Mouse (Mus musculus) cerebral cortex, adult 2 months (tissue): ENCODE results near the gene Map2k4.

Experiments used
- WGBS: fragments of 180-500 bp; shearing (Covaris S2); methylation state at CpG from one replicate; pipeline ENCODE4 v1.1.7; 2018; 5-methylcytosine and 5-hydroxymethylcytosine counted together

Gene Map2k4

DNA sequence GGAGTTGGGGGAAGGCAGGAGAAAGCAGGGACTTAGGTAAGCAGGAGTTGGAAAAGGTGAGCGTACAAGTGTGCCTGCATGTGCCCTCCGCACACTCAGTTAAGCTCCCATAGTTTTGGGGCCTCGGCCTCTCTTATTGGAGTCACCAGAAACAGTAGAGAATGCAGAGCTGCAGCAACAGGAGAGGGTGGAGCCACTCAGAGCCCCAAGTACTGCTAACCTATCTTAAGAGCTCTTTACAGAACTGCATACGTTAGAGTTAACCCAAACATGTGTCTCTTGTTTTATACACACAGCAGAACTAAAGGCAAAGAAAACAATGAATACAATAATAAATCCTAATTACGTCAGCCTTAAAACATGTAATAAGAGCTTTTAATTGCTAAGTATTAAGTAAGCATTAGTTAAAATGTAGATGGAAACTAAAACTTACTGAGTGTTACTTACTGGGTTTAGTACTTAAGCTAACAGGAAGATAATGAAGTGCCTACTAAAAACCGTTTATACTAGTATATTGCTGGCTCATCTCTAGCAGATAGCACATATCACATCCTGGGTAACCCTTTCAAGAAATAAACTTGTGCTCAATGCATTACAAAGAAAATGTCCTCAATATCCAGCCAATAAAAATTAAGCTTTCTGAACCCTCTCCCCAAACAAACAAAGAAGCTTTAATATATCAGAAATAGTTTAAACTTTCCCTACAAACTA lies 14.0 kb downstream of the Map2k4 start:
- WGBS: 69% methylated on average over 6 of the region's 6 CpGs

DNA sequence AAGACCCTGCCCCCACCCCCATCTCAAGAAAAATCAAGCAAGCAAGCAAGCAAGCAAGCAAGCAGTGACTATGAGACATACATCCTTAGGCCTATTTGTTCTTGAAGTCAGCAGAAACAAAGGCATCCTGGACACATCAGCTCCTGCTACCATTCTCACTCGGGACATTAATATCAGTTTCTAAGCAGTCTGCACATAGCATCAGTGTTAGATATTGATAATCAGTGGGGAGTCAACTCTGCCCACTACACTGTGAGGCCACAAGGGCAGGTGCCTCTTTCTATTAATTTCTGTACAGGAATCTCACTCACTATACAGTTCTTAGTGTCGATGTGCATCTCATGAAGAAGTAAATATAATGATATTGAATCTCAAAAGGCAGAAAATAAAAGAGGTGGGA lies 14.6 kb downstream of the Map2k4 start:
- WGBS: 86% methylated on average over 2 of the region's 2 CpGs

DNA sequence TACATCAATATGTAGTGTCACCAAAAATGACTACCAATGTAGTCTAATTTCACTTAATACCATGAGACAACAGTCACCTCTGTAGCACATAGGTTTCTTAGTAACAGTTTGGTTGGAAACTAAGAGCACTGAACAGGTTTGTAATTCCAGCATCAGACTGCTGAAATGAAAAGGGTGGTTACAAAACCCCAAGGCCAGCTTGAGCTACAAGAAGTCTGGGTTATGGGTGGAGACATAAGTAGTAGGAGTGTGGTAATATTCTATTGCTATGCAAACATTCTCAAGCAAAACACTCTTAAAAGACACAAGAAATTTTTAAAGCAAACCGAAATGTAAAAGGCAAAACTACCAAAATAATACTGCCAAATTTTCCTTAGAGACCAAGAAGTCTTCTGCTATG lies 16.6 kb downstream of the Map2k4 start:
- 61% methylated on average over 1 of the region's 1 CpGs for WGBS

DNA sequence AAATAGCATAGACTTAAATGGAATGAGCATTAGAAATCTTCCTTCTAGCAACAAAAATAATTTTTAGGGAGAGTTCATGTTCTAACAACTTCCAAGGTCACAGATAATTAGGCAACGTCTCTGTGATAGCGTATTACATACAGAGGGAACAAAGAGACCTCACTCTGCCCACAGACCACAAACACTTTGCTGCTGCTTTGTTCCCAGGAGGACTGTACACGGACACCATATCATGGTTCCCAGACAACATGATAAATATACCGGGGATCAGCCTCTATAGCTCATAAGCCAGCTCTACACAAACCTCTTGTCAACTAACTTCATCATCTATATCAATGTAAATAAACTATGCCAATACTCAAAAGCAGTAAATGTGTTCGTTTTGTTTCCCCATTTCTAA lies 18.1 kb downstream of the Map2k4 start:
- WGBS: 76% methylated on average over 5 of the region's 5 CpGs

DNA sequence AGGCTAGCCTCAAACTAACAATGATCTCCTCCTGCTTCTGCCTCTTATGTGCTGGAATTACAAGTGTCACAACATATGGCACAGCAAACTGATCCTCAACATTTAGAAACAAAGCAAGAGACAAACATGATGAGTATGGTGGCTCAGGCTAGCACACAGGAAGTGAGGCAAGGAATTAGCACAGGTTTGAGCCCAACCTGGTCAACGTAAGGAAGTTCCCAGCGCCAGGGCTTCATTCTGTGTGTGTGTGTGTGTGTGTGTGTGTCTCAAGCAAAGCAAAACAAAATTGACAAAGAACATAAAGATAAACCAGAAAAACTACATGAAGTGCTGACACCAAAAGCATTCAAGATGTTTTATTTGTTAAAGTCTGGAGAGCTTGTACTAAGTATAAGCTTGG lies 27.2 kb downstream of the Map2k4 start:
- WGBS: 81% methylated on average over 2 of the region's 2 CpGs

DNA sequence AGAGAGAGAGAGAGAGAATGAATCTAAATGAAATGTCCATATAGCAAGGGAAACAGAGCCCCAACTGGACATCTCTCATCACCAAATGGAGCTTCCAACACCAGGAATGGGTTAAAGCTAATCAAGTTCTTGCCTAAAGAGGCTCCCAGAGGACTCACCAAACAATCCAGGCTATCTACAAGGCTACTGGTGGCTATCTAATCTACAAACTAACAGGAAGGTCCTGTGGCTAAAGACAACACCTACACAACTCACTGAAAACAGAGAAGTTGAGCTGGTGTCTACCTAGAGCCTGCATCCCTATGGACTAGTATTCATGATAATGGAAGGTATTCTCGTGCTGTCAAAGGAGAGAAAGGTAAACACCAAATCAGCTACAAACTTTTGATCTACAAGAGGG lies 28.7 kb downstream of the Map2k4 start:
- WGBS: 93% methylated on average over 1 of the region's 1 CpGs

DNA sequence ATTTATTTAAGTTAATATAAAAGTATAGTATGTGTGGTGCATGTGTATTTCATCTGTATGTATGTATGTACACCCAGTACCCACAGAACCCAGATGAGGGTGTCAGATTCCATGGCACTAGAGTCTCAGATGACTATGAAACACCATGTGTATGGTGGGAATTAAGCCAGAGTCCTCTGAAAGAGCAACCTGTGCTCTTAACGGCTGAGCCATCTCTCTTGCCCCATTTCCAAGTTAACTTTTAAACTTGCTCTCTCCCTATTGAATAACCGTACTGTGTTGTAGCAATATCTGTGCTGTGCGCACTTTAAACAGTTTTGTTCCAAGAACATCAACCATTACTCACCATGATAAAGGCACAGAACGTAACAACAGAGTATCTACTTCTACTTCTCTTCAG lies 33.9 kb downstream of the Map2k4 start:
- 63% methylated on average over 4 of the region's 4 CpGs for WGBS

DNA sequence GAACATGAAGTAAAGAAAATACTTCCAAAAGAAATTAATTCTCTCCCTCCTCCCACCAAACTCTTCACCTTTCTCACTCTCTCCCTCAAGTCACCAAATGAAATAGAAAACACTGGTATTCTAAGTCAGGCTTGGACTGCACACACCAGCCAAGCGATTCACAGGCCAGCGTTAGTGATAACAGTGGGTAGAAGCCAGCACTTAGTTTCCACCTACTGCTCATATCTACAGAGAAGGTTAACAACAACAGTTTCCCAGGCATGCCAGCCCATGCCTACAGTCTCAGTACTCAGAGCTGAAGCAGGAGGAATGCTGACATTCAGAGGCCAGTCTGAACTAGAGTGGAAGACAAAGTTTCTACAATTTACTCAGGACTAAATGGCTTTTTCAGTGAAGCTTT lies 34.5 kb downstream of the Map2k4 start:
- 56% methylated on average over 2 of the region's 2 CpGs for WGBS

DNA sequence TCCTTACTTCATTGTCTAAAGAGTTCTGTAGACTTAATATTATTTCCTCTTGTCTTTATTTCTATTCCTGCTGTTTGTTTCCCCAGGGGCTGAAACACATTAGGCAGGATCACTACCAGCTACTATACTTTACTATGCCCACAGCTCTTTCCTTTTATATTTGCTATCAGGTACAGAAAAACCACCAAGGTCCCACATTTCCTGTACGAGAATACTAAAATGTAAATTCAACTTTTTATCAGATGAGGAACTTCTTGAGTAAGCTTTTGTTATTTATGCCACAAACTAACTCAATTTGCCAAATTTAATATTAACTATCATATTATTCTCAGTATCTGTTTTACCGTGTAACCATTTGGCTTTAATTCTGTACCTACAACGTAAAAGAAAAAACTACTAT lies 37.6 kb downstream of the Map2k4 start:
- 89% methylated on average over 3 of the region's 3 CpGs for WGBS

DNA sequence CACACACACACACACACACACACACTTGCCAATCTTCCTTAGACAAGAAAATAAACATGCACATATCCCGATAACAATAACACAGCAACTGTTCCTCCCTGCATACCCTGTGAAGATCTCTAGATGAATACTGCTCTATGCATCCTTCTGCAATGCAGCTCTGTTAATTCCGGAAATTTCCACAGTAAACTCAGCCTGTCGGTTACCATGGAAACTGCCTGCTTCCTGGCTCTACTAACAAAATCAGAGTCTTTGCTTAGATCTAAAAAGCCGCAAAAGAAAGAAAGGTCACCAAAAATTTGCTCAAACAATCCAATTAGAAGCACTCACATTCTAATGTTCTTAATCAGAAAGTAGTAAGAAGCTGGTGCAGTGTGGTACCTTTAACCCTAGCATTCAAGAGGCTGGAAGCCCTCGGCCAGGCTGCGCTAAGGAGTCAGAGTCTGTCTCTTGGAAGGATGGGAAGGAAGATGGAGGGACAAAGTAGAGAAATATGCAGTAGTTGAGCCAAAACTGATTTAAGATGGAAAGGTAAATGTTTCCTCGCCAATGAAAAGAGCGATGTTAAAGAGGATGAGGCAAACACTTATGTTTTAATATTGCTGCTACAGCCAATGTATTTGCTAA lies 42.3 kb downstream of the Map2k4 start:
- 24% methylated on average over 8 of the region's 8 CpGs for WGBS

DNA sequence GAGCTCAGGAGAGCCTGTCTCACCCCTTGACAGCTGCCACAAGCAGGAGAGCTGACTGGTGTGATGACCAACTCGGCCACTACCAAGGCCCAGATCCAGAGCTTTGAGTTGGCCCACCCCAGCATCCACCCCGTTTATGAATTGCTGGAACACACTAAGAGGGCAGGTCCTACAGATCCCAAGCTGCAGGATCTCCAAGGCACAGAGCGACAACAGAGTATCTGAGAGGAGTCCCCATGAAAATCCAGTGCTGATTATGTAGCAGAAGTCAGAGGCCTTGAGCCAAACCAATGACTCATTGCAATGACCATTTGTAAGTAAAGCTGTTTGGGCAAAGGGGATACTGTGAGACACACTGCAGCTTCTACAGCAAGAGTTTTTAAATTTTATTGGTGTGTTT lies 44.2 kb downstream of the Map2k4 start:
- WGBS: 75% methylated on average over 3 of the region's 3 CpGs

DNA sequence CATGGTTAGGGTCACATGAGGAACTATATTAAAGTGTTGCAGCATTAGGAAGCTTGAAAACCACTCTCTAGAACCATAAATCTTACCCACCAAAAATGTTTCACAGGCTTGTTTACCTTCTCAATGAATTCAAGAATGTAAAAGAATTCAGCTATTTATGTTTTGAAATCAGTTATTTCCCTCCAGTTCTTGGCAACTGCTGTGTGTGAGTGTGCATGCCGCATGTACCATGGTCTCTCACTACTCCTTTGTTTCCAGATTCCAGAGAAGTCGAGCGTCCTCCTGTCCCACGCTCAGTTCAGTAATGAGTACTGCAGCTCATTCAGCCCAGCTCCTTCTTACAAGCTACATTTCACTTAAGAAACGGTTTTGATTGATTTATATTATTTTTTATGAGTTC lies 47.3 kb downstream of the Map2k4 start:
- 52% methylated on average over 5 of the region's 5 CpGs for WGBS

DNA sequence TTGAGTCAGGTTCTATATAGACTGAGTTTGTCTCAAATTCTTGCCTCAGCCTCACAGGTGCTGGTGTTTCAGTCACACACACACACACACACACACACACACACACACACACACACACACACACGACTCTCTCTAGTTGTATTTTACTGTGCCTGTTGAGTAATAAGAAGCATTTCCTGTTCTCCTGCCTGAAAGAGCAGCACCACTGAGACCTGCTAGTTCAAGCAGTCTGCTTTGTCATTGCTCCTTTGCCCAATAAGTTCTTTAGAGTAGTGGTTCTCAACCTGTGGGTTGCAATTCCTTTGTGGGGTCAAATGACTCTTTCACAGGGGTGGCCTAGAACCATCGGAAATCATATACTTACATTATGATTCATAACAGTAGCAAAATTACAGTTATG lies 47.7 kb downstream of the Map2k4 start:
- WGBS: 60% methylated on average over 2 of the region's 2 CpGs

DNA sequence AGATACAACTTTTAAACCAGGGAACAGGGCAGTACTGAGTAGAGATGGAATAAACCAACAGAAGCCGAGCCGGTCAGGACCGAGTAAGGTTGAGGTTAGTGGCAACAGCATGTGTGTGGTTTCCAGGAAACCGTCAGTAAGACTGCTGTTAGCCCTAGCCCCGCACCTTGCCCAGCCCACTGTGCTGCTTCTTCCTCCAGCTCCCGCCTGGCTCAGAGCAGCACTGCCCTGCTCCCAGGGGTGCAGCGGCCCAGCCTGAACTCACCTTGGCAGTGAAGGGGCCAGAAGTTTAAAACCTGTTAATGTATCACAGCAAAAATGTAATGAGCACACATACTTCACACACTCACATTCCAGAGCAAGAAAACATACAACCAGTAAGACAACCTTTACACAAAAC lies 53.4 kb downstream of the Map2k4 start:
- 79% methylated on average over 7 of the region's 7 CpGs for WGBS

DNA sequence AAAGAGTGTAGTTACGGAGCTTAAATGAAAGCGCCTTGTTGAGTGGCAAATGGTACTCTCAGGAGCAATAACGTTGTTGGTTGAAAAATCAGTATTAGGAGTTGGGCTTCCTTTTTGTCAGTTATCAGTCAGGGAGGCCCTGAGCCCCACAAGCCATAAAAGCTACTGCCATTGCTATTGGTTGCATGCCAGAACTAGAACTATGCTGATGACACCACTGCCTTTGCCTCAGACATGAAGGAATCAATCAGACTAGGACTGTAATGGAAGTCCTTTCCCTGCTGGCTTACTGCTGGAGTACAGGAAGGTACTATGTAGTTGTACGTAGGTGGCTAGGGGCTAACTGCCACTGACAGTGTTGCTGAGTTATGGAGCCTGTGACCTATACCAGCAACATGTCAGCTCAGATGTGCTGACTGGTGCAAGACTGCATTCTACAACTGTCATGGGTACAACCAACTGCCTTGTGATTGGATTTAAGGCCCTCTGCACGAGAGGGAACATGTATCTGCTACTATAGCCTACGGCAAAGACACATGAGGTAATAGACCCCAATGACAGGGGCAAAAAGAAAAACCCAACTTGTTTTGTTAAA lies 58.4 kb downstream of the Map2k4 start:
- WGBS: 83% methylated on average over 6 of the region's 6 CpGs

DNA sequence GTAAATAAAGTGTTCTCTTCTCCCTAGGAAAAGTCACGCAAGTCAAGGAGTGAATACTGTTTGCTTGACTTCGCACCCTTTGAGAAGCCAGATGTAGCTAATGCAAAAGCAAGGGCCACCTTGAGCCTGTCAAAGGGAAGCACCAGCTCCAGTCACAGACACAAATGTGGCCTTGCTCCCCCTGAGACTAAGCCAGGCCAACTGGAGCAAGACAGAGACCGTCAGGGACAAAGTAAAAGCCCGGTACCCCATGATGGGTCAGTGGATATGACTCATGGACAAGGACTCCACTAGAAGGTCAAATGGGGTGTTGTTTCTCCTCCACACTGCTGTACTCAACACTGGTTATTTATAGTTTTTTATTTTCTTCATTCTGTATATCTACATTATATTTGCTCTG lies 59.2 kb downstream of the Map2k4 start:
- WGBS: 95% methylated on average over 4 of the region's 4 CpGs

DNA sequence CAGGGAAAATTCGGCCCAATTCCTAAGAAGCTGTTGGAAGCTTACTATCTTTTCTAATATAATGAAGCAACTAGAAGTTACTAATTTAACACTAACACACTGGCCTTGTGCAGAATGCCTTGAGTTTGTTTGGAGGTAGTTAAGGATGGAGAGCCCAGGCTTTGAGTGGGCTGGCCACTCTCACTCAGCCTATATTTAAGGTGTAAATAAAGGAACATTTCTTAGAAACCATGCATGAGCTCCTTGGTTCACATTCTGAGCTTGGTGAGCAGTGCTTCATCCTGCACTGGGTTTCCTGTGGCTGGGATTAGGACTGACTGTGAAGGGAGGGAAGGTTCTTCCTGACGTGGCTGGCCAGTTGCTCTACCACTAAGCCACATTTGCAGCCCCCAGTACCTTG lies 64.4 kb downstream of the Map2k4 start:
- WGBS: 71% methylated on average over 2 of the region's 2 CpGs

DNA sequence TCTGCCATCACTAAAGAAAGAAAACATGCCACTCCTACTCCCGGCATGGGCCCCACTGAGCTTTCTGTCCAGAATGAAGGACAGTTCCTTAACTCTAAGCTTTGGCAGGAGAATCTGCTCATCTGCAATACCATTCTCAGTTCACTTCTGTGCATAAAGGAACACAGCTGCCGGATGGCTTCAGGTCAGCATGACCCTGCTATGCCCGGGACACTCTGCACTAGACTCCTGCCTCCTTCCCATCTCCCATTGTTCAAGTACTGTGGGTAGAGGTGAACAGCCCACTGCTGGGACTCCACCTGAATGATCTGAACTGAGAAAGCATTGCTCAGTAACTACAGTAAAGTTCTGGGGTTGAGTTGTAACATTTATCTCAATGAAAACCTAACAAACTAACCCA lies 66.5 kb downstream of the Map2k4 start:
- WGBS: 83% methylated on average over 3 of the region's 3 CpGs

DNA sequence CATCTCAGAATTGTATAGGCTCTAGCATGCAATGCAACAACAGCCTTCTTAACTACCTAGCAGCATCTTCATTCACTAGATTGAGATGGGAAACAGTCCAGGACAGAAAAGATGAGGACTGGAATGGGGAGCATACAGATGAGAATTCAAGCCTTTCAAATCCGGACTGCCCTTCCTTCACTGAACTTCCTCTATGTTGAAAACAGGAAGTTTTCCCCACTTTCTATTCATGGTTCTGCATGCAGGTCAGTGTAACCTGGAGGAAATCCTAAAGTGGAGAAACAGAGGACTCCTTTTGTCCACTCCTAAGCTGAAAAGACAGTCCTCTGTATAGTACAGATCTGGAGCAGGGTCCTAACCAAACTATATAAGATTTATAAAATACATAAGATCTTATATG lies 68.1 kb downstream of the Map2k4 start:
- WGBS: 41% methylated on average over 1 of the region's 1 CpGs

DNA sequence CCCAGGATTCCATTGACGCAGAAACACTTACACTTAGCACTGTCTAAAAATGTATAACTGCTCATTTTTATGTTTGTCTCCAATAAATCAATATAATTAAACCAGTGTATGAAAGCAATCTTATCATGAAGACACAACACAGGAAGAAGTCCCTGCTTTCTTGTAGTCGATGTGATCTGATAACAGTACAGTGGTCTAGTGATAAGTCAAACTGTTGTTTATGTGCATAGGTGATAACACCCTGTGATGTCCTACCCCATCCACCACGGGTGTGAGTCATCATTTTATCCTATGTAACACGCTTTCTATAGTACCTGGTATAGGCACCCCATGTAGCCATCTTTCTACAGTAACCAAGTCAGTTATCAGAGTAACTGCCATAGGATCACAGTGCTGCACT lies 74.3 kb downstream of the Map2k4 start:
- 87% methylated on average over 4 of the region's 4 CpGs for WGBS

DNA sequence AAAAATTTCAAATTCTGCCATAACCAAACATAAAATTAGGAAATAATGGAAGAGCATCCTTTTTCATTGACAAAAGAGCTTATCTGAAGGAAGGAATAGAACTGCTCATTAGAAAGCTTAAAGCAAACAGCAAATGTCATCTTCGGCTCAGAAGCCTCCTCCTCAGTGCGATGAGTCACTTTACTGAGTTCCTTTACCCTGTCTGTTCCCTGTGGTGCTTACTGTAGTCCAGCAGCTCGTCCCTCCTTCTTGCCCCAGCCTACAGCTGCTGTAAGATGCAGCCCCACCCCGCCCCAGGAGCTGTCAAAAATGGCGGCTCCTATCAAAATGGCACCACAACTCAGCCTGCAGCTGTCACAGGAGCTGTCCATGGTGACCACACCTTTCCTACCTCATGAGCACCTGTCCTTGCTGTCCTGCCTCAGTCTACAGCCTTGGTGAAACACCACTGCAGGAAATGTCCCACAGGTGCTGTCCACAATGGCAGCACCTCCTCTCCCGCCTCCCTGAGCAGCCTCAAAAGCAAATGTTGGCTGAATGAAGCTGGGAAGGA lies 75.3 kb downstream of the Map2k4 start:
- 64% methylated on average over 6 of the region's 6 CpGs for WGBS

DNA sequence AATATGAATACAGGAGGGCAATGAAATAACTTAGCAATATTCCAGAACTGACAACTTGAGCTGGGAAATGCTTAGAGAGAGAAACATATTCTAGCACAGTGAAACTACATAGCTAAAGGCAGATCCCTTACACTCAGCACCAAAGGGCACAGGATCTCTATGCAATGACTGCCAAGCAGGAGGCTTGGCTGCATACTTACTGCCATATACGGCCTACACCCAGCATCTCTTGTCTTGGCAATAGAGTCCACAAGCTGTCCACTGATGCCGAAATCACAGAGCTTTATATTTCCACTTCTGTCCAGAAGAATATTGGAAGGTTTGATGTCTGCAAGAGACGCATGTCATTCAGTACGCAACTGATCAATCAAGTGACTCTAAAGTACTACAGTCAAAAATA lies 81.3 kb downstream of the Map2k4 start:
- 83% methylated on average over 4 of the region's 4 CpGs for WGBS

DNA sequence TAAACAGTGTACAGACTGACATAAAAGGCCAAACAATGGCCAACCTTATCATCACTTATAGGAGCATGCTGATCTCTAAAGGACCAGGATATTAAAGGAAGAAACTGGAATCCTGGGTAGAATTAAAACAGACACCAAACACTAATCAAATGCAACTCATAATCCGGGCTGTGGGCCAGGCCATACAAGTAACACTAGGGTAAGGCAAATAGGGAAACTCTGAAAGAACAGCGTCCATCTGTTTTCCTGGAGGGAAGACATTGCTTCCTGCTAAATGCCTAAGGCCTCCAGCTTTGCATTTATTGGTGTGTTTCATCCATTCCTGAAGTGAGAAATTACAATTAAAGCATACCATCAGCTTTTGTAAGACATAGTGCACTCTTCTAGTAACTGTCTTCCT lies 81.9 kb downstream of the Map2k4 start:
- WGBS: 53% methylated on average over 2 of the region's 2 CpGs
